Mouse (Mus musculus) ES-E14 (cell line): ENCODE measurements around the gene Chdh.

Source experiments
- HCFC1 ChIP-seq: IDR thresholded peaks from 2 replicates; pipeline ENCODE4 v1.6.1; 2012; ENCODE audit warnings: low read length, inconsistent platforms, borderline replicate concordance; ENCODE audit not compliant: insufficient read depth
- ZC3H11A ChIP-seq: IDR thresholded peaks from 2 replicates; pipeline ENCODE4 v1.6.1; 2012; ENCODE audit warnings: low read depth, mild to moderate bottlenecking, inconsistent platforms, low read length, borderline replicate concordance
- ZNF384 ChIP-seq: IDR thresholded peaks from 2 replicates; pipeline ENCODE4 v1.6.1; 2012; ENCODE audit warnings: low read depth, low read length, inconsistent platforms

DNA sequence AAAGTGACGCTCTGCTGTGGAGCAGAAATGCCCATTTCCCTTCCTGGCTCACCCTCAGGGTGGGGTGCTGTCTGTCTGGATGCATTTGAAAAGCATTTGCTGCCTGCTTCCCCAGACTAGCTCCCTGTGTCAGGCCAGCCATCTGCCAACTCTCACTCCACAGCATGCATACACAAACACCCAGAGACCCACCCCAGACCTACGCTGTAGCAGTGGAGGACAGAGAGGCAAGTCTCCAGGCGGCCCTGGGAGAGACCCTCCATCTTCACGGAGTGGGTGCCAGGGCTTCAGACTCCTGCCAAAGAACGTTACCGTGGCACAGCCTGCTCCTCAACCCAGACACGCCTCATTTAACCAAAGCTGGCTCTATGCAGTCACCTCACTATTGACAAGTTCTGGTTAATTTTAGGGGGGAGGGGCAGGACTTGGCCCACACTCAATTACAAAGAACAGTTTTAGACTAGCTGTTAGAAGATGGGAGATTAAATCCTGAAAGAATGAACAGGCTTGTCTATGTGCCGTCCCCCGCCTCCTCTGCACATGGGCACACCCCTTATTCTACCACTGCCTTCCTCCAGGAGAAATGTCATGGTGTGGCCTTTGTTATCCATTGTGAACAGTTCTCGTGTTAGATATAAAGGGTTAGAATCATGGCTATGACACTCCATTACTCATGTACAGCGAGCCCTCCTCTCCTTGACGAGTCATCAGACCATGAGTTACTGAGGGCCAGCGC, 47.4 kb downstream of the Chdh start:
- TF ChIP-seq ZNF384 (no peak), HCFC1 (no peak), ZC3H11A (no peak)
